Mouse (Mus musculus) embryo, embryonic 10 days (tissue): ENCODE data around the gene Grid2.

Experiments
- DNase-seq: peaks from one replicate; pipeline ENCODE4 v3.0.0-alpha.2; 2015; ENCODE audit warnings: low spot score

The Grid2 gene

GRCm38 (mm10) chr6:64064704-64065103 is 809.0 kb downstream of the Grid2 start:
- peak; percentile 28 for DNase-seq

DNA sequence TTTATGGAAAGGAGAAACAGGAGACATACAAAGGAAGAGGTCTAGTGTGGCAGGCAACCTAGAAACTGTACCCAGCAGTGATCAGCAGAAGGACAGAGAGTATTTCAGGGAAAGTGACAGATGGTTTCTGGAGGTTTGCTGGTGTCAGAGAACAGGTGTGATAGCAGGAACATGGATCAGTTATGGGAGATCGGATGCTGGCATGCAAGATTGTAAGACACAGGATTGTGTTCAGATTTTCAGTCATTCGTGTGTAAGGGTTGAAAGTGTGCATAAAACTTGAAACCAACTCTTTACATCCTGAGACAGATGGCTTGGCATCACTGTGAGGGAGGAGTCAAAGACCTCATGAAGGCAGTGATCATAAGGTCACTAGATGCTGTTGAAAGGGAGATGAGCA is 817.7 kb downstream of the Grid2 start:
- DNase-seq: no peak

- no peak for DNase-seq
These were observed 822.2 kb downstream of the Grid2 start for GRCm38 (mm10) chr6:64077911-64078310.

GRCm38 (mm10) chr6:64098662-64099061 is 843.0 kb downstream of the Grid2 start:
- DNase-seq: no peak

DNA sequence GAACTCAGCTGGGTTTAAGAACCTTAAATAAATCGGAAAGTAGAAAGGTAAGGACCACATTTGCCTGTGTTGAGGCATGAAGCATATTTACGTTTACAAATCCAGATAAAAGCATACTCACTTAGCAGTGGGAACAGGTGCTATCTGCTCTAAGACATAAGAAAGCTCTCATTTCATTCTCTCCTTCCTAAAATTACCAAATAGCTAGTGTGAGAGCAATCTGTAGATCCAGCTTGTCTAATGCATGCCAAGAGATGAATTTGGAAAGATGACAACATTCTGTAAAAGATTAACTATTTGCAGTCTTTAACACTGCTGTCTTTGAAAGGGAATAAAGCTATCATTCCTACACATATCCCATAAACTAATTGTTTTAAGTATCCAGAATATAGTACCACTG is 858.9 kb downstream of the Grid2 start:
- DNase-seq: no peak

GRCm38 (mm10) chr6:64136275-64136674 is 880.6 kb downstream of the Grid2 start:
- no peak for DNase-seq

- DNase-seq: no peak
These were observed 892.9 kb downstream of the Grid2 start for GRCm38 (mm10) chr6:64148613-64149012.

GRCm38 (mm10) chr6:64174995-64175612 is 919.4 kb downstream of the Grid2 start:
- DNase-seq: no peak

DNA sequence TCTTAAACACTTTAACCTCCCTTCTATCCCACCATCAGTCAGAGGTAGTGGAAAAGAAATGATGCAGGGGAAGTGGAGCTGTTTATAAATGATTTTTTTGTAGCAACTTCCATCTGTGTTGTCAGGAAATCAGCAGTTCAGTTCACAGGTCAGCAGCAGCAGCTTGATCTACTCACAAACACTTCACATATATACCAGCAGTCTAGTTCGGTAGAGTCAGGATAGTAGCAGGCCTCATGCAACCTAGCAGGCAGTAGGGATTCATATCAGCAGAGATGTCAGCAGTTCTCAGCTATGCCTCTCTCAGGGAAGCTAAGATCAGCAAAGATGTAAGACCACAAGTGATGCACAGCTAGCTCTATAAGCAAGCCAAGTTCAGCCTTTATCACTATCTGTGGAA is 938.0 kb downstream of the Grid2 start:
- DNase-seq: no peak

DNA sequence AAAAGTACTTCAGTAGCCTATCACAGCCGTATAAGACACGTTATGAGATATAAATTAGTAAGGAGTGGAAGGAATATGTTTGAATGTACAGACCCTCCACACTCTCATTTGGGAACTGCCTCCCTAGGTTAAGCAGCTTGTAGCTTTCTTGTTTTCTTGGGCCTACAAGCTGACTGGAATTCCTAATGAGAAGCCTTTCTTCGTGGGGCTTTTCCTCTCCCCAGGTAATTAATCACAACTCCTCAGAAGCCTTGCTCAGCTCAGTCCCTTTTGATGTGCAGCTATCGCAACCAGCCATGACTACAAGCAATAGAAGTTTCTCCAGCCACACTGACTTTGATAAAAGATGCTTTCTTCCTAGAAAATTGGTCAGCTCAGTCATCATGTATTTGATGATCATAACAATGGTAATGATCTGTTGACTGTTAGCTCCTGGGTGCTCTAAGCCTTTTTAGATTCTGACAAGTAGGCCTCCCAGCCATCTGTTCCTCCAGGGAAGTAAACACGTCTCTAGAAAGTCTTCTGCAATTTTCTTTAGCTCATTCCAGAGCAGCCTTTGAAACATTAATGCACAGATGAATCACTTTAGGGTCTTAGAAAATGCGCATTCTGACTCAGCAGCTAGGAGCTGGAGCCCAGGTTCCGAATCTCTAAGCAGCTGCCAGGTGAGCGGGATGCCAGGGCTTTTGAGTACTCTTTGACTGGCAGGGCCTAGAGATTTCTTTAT is 946.9 kb downstream of the Grid2 start:
- peak; percentile 17 for DNase-seq

DNA sequence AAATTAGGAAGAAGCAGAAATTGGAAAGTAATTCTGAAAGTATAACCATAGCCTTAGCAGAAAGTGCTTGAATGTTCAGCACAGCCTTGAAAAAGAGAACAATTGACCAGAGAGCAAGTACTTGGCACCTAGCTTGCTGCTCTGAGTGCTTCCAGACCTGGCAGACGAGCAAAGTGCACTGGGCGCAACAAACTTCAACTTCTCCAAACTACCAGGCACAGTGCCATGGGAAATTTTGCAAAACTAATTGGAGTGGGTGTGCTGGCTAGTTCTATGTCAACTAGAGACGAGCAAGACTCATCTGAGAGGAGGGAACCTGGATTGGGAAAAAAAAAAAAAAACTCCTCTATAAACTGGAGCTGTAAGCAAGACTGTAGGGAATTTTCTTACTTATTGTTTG is 980.7 kb downstream of the Grid2 start:
- DNase-seq: no peak

GRCm38 (mm10) chr6:64240526-64240925 is 984.9 kb downstream of the Grid2 start:
- DNase-seq: no peak

DNA sequence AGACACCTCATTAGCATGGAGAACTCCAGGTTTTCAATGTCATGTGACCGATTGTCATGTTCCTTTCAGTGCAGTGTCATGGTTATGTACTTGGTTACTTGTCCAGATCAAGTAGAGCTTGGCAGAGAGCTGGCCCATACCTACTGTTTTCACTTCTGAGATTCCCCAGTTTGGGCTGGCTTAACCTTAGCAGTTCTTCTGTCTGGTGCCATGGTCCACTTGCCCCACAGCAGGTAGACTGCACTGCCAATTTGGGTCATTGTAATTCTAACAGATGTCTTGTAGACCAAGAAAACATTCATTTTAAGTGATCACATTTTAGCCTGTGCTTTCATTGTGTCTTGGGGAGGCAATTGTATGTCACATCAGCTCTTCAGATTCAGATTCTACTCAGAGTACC is 990.3 kb downstream of the Grid2 start:
- no peak for DNase-seq

DNA sequence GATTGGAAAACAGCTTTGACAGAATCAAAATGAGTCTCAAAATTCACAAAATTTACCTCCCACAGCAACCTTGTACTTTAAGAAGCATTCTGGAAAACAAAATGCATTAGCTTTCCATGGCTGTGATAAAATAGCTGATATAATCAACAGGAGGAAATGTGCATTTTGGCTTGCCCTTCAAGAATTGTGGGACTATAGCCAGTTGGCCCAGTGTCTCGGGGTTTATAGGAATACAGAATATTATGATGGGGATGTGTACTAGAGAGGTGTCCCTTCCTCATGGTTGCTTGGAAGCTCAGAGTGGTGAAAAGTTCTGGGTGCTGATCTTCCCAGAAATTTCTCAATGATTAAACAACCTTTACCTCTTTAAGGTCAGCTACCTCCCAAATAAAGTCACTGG is 995.4 kb downstream of the Grid2 start:
- no peak for DNase-seq

GRCm38 (mm10) chr6:64263517-64263916 is 1007.8 kb downstream of the Grid2 start:
- no peak for DNase-seq

DNA sequence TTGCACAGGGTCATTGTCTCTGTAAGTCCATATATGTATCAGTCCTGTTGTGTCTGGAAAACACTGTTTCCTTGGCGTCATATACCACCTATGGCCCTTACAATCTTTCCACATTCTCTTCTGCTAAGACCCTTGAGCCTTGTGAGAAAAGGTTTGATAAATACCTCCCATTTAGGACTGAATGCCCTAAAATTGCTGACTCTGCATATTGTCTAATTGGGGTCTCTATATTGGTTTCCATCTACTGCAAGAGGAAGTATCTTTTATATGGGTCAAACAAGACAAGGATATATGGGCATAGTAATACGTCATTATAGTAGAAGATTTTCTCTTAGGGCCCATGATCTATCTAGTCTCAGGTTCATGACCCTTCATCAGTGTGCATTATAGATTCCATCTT is 1008.5 kb downstream of the Grid2 start:
- DNase-seq: no peak

DNA sequence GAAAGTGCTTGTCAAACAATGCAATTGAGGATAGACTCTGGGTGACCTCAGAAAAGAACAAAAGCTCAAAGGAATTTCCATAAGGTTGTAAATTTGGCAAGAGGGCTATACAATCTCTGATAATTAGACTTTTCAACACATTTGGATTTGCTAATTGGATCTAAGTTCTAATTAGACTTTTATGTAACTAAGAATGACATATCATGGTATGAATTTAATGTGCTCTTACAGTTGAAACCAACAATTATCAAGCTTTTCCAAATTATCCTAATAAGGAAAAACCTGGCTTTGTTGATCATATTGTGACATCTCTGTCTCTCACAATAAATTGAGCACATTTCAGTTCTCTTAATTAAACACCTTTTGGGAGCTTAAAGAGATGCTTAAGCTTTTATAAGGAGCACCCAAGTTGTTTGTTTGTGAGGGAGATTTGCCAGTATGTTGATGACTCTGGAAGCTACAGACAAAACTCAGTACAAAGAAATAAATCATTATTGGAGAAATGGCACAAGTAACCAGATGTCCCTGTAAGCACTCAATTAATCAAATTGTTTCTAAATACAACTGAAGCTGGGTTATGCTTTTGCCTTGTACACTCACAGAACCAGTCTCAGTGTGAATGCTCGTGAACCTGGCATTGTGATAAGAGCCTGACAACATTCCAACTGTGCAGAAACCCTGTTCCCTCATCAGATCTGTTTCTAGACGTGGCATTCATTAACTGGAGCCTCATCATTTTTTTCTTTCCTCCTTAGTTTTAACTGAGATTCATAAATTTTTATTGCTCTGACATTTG is 1018.8 kb downstream of the Grid2 start:
- no peak for DNase-seq

DNA sequence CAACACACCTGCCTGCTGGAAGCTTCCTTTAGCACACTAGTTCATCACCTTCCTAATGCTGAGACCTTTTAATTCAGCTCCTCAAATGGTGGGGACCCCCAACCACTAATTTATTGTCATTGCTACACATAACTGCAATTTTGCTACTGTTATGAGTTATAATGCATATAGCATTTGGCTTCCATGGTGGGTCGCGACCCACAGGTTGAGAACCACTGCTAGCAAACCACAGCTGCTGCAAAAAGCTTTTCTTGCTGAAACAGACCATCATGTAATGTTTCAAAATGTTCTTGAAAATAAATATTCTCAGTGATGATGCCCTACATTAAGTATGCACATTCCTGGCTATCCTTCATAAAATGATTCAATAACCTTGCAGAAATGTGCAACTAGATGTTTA is 1024.3 kb downstream of the Grid2 start:
- no peak for DNase-seq

GRCm38 (mm10) chr6:64293761-64294160 is 1038.1 kb downstream of the Grid2 start:
- no peak for DNase-seq

GRCm38 (mm10) chr6:64297633-64298032 is 1042.0 kb downstream of the Grid2 start:
- no peak for DNase-seq

GRCm38 (mm10) chr6:64304709-64305476 is 1049.2 kb downstream of the Grid2 start:
- no peak for DNase-seq

GRCm38 (mm10) chr6:64308631-64309030 is 1053.0 kb downstream of the Grid2 start:
- DNase-seq: no peak
